Mouse (Mus musculus): ENCODE data around the gene Wnt3a.
A peak's percentile ranks its signal among the peaks of the same experiment; 100 is the strongest.
"Not testable (repeated sequence)": the region's sequence is repeated elsewhere in the genome, so short reads cannot be mapped to it uniquely, and the experiment has no call there.

Wnt3a gene

DNA sequence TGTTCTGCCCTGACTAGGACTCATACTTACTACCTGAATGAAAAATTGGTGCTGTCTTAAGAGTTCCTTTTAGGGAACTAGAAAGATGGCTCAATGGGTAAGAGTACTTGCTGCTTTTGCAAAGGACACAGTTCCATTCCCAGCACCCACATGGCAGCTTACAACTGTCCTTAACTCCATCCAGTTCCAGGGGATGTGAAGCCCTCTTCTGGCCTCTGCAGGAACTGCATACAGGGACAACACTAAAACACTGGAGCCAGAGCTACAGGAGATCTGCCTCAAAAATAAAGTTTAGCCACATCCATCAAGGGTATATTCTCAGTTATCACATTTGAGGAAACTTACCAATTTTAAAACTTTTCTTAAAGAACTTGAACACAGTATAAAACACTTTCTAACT, 71.5 kb downstream of the Wnt3a start:
- no peak for DNase-seq (ENCODE audit: low spot score in 2 of 2)

- DNase-seq (ENCODE audit: low spot score in 2 of 2), result no peak
Observed at GRCm38 (mm10) chr11:59218389-59218998, 72.1 kb downstream of the Wnt3a start.

GRCm38 (mm10) chr11:59216955-59217354, 73.6 kb downstream of the Wnt3a start:
- no peak for DNase-seq (ENCODE audit: low spot score in 2 of 2)

- no peak for DNase-seq (ENCODE audit: low spot score in 2 of 2)
Observed at GRCm38 (mm10) chr11:59212892-59213494, 77.6 kb downstream of the Wnt3a start.

DNA sequence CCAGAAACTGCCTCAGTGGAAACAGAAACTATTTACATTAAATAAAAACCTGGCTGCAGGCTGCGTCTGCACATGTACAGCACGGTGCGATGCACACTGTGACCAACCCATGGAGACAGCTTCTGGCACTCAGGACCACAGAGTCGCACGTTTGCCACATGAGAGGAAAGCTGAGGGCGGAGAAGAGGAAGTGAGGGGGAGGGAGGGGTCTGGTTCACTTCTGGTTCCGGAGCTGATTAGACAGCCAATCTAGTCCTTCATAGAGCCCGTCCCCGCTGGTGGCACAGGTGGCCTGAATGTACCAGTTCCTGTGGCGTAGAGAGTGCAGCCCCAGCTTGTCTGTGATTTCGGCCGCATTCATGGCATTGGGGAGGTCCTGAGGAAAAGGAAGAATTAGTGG, 78.2 kb downstream of the Wnt3a start:
- DNase-seq (ENCODE audit: low spot score in 2 of 2), result not testable (repeated sequence)

GRCm38 (mm10) chr11:59211561-59211960, 79.0 kb downstream of the Wnt3a start:
- DNase-seq (ENCODE audit: low spot score in 2 of 2), result not testable (repeated sequence)

DNA sequence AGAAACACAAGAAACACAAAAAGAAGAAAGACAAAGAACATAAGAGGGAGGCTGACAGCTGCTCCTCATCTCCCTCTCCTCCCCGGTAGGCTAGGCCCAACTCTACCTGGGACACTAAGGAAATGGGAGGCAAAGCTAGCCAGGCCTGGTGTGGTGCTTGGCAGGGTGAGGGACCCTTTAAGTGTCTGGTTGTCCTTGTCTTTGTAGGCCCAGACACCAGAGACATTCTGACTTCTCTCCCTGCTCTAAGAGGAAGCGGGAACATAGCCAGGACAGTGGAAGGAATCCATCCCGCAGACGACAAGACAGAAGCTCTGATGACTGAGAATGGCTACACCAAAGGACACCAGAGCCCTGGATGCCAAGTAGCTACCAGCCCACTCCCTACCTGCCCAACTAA, 80.5 kb downstream of the Wnt3a start:
- no peak for DNase-seq (ENCODE audit: low spot score in 2 of 2)

DNA sequence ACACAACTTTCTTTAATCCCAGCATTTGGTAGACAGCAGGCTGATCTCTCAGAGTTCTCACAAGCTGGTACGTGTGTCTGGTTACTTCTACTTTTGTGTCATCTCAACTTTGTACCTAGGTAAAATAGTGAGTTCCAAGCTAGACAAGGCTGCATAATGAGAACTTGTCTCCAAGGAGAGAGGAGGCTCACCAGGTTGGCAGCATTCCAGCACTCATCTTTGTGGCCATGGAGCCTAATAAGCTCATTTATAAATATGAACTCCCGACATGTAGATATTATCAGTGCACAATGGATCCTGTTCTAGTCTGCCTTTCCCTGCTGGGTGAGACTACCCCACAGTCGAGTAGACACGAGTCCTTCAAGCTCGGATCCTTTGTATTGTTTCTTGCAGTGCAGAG, 81.0 kb downstream of the Wnt3a start:
- DNase-seq (ENCODE audit: low spot score in 2 of 2), result no peak

DNA sequence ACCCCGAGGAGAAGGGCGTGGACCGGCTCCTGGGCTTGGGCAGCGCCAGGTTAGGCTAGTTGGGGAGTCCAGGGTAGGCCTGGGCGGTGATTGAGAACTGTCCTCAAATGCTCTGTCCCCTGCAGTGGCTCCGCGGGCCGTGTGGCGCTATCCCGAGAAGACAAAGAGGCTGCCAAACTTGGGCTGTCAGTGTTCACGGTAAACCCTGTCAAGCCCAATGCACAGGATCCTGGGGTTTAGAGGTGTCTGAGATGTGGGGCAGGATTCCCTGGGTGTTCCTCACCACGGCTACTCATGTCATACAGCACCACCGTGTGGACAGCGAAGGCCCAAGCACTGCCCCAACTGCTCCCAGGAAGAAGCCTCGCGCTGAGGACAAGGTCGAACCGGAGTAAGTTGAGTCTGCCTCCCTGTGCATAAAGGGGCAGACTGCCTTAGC, 81.5 kb downstream of the Wnt3a start:
- DNase-seq (ENCODE audit: low spot score in 2 of 2), result peak; percentile 56 to 62

GRCm38 (mm10) chr11:59208153-59208831, 82.3 kb downstream of the Wnt3a start, which contains the start of gene 2310033P09Rik:
Gene 2310033P09Rik (plus strand): TSS chr11:59208321.
- DNase-seq (ENCODE audit: low spot score in 2 of 2), result peak; percentile 92 to 93

- peak; percentile 90 to 91 for DNase-seq (ENCODE audit: low spot score in 2 of 2)
Observed at GRCm38 (mm10) chr11:59202081-59202995, 88.2 kb downstream of the Wnt3a start, which contains the start of gene Mrpl55. Gene Mrpl55 (plus strand): TSS chr11:59202486.

GRCm38 (mm10) chr11:59201216-59202002, 89.1 kb downstream of the Wnt3a start:
- no peak for DNase-seq (ENCODE audit: low spot score in 2 of 2)
